Mouse (Mus musculus): ENCODE data around the gene Pga5. TPM values are rescaled to one million over a fixed set of nuclear protein-coding genes. Genes with fewer than 3 reads are reported as not detected.

Gene Pga5
- total RNA-seq, 2 experiments from 2014 or later: not detected

GRCm38 (mm10) chr19:10634106-10634871 lies 43.6 kb downstream of the Pga5 start, which contains the start of gene Vwce:
Gene Vwce (plus strand): TSS chr19:10634213.
- intact Hi-C loops (cut with DNase I; ENCODE audit: low total_unique reads): no loop called here

More at GRCm38 (mm10) chr19:10634106-10634871, 43.6 kb downstream of the Pga5 start, which contains the start of gene Vwce:
- DNase-seq: peak; percentile 29

Other genes starting within 250 kb of the Pga5 start
- under 1 TPM; 0.35 to 0.49 TPM for gene Lrrc10b, start 220.6 kb downstream of the Pga5 start, total RNA-seq (2021)
- under 1 TPM; 0.38 to 0.57 TPM for gene Ppp1r32, start 195.1 kb downstream of the Pga5 start, total RNA-seq (2021)
- 10 to 100 TPM; 17.0 to 21.0 TPM for gene Cpsf7, start 152.8 kb downstream of the Pga5 start, total RNA-seq (2021)
- 10 to 100 TPM; 38.5 to 46.6 TPM for gene Sdhaf2, start 151.9 kb downstream of the Pga5 start, total RNA-seq (2021)
- 1 to 10 TPM; 1.3 to 1.8 TPM for gene Tmem216, start 121.8 kb downstream of the Pga5 start, total RNA-seq (2021)
- gene Cyb561a3, start 100.9 kb downstream of the Pga5 start, total RNA-seq (2021): 1 to 10 TPM; 3.8 to 4.1 TPM
- gene Tmem138, start 100.7 kb downstream of the Pga5 start, total RNA-seq (2021): 1 to 10 TPM; 1.3 to 2.0 TPM
- 100 to 1,000 TPM; 143 to 164 TPM for gene Ddb1, start 72.7 kb downstream of the Pga5 start, total RNA-seq (2021)
- 1 to 10 TPM; 6.4 to 7.2 TPM for gene Tkfc, start 72.4 kb downstream of the Pga5 start, total RNA-seq (2021)
- gene Vwce, start 43.9 kb downstream of the Pga5 start, total RNA-seq (2021): under 1 TPM; 0.04 to 0.10 TPM
- gene Vps37c, start 10.7 kb upstream of the Pga5 start, total RNA-seq (2021): 10 to 100 TPM; 15.2 to 22.0 TPM
- not detected for gene Cd5, start 60.9 kb upstream of the Pga5 start, total RNA-seq (2021)
- not detected for gene Cd6, start 152.0 kb upstream of the Pga5 start, total RNA-seq (2021)
- under 1 TPM; 0.22 to 0.35 TPM for gene Slc15a3, start 161.7 kb upstream of the Pga5 start, total RNA-seq (2021)
- 10 to 100 TPM; 12.9 to 17.3 TPM for gene Tmem132a, start 191.9 kb upstream of the Pga5 start, total RNA-seq (2021)
- 100 to 1,000 TPM; 193 to 196 TPM for gene Tmem109, start 203.9 kb upstream of the Pga5 start, total RNA-seq (2021)
- gene Prpf19, start 217.2 kb upstream of the Pga5 start, total RNA-seq (2021): 100 to 1,000 TPM; 192 to 194 TPM
- gene Zp1, start 242.6 kb upstream of the Pga5 start, total RNA-seq (2021): under 1 TPM in 1 of 2 experiments, not detected in 1; 0.51 TPM

Data from gastrocnemius, postnatal 14 days (tissue).